Mouse (Mus musculus) cerebellum, postnatal 14 days (tissue): ENCODE results near the gene Plxdc1.
"Not testable (repeated sequence)": the region's sequence is repeated elsewhere in the genome, so short reads cannot be mapped to it uniquely, and the experiment has no call there.

Experiments used
- DNase-seq, 2 experiments: peaks; one replicate each; pipeline ENCODE4 v3.0.0; 2021; ENCODE audit warnings: mixed read lengths in 2 of 2

Plxdc1 gene

DNA sequence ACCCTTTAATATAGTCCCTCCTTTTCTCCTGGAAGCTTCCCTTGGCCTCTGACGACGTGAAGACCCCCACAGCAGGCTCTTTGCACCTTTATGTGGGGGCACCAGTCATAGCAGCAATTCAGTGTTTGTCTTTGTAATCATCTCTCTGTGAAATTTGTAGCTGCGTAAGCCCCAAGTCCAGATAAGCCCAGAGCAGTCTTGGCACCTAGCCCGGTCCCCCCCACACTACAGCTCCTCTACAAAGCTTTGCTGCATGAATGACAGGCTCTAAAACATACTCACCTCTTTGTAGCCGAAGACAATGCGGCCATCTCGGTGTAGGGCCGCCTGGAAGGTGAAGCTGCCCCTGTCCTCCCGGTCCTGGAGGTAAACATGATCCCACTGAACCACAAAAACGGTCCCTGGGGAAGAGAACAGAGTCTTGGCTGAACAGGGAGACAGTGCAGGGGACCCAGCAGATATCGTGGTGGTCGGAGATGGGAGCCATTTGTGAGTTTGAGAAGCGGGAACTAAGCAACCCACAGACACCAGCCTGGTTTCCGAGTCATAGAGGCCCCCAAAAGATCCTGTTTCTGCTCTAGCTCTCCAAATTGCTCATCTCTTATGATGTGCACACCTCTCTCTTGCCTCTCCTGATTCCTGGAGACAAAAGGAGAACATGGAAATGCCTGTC lies 31.6 kb downstream of the Plxdc1 start:
- no peak for DNase-seq

DNA sequence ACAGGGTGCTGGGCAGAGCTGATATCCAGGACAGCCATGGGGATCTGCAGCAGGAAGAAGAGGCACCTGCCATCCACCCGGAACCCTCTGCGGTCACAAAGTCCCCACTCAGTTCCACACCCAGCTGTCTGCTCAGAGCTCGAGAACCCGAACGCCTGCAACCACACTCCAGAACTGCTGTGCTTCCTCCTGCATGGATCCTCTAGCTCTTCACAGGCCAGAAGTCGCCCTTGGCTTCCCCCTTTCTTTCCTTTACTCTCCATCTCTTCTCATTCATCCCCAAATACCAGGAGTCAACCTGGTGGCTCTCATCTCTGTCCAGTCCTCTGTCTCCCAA lies 32.3 kb downstream of the Plxdc1 start:
- no peak for DNase-seq

DNA sequence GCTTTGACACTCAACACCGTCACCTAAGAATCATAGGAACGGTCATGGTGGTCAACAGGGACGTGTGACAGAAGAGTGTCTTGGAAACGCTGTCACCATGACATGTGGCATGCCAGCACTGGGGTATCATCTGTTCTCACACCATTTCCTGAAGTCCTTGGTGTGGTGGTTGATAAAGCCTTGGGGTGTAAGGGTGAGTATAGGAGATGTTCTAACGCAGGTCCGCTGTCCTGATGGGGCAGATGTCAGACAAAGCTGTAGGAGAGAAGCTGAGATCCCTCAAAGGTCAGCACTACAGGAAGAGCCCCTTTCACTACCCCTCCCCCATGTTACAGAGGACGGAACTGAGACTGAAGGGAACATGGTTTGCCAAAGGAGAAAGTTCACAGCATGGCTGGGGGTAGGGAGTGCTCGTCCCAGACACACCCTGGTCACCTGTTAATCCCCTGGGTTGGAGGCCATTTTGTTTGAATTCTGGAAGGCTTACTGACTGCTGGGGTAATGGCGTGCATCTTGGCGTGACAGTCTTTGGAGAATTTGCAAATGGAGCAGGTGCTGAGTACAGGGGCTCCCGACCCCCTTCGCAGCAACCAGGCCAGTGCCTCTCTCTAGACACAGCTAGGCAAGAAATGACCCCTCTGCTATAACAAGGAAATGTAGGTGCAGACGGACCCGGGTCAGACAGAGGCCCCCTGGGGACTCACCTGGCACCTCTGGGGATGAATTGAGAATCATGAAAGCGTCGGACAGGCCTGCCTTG lies 32.9 kb downstream of the Plxdc1 start:
- no peak for DNase-seq

DNA sequence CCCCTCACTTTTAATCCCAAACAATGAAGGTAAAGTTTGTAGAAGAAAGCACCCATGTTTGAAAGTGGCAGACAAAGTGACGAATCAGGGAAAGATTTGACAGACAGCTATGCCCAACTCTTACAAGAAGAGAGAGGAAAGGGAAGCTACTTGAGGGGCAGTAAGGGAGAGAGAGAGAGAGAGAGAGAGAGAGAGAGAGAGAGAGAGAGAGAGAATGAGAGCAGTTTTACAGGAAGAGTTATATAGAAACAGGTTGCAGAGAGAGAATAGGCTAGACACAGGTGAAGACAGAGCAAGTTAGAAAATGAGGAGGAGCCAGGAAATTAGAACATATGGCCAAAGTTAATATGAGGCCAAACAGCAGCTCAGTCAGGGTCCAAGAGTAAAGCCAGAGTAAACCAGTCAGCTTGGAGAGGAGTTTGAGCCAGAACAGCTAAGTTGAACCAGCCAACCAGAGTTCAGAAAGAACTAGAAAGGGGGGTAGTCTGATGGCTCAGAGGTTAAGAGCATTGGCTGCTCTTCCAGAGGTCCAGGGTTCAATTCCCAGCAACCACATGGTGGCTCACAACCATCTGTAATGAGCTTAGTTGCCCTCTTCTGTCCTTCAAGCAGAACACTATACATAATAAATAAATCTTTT lies 33.8 kb downstream of the Plxdc1 start:
- no peak for DNase-seq

DNA sequence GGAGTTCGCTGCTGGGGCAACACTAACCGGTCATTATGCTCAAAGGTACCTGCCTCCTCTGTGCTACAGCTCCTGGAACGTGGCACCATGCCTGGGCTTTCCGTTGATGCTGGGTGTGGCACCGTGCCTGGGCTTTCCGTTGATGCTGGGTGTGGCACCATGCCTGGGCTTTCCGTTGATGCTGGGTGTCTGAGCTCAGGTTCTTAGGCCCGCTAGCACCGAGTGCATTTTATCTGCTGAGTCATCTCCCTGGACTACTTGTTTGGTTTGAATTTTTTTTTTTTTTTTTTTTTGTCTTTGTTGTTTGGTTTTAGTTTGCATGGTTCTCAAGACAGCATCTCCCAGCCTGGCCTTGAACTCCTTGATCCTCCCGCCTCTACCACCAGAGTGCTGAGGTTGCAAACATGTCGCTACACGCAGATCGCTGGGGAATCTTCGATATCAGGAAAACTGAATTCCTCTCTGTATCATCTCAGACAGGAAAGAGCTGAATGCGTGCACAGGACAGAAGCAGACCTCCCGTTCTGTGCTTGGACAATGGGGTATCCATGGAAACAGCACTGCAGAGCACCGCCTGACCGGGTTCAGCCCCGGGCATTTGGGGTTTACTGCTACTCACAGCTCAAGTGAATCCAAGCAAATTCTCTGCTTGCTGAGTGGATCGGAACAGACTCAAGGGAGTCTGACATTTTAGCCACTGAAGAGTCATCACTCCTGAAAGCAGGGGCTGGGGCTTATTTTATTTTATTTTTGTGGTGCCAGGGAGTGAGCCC lies 36.4 kb downstream of the Plxdc1 start:
- DNase-seq: peak; percentile 71 to 82

DNA sequence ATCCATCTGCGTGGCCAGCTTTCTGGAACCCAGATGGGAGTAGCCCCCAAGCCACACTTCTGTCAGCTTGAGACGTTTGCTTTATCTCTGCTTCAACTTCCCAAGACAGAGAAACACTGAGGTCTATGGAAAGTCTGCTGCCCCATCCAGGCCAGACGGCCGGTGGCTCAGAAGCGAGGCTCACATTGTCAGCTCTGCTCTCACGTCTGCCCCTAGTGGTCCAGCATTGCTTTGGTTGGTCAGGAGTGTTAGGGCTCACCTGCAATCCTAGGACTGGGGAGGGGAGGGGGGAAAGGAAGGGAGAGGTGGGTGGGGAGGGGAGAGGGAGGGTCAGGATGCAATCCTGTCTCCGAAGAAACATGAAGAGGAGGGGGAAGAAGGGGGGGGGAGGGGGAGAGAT lies 38.8 kb downstream of the Plxdc1 start:
- peak; percentile 70 to 85 for DNase-seq

DNA sequence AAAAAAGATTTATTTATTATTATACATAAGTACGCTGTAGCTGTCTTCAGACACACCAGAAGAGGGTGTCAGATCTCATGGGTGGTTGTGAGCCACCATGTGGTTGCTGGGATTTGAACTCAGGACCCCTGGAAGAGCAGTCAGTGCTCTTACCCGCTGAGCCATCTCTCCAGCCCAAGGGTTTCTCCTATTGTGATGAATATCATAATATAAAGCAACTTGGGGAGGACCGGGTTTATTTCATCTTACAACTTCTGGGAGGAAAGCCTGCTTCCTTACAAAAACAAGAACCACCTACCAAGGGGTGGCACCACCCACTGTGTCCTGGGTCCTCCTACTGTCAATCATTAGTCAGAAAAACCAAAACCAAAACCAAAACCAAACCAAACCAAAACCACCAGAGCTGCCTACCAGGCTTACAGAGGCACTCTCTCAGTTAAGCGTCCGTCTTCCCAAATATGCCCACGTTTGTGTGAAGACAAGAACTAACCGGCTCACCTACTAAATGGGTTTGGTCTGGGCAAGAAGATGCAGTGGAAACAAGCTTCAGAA lies 40.4 kb downstream of the Plxdc1 start:
- DNase-seq: not testable (repeated sequence)

DNA sequence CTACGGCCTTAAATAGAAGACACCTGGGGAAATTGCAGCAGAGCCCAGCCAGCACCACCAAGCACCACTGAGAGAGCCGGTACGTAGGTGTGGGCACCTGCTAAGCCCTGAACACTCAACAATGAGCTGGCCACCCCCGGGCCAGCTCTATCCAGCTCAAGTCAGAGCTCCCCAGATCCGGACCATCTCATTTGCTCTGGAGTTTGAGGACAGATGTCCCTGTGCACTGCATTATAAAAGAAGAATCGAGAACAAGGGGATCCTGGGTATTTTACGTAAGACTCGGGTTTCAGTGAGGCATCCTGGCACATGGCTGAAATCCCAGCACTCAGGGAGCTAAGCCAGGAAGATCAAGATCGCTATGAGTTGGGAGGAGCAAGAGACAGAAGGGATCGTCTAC lies 41.2 kb downstream of the Plxdc1 start:
- no peak for DNase-seq

DNA sequence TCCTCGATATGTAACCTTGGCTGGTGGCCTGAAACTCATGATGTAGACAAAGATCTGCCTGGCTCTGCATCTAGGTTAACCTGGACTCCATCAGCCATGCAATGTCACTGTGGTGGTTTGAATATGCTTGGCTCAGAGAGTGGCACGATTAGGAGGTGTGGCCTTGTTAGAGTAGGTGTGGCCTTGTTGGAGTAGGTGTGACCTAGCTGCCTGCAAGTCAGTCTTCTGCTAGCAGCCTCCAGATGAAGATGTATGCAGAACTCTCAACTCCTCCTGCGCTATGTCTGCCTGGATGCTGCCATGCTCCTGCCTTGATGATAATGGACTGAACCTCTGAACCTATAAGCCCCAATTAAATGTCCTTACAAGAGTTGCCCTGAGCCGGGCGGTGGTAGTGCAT lies 43.0 kb downstream of the Plxdc1 start:
- DNase-seq: no peak

DNA sequence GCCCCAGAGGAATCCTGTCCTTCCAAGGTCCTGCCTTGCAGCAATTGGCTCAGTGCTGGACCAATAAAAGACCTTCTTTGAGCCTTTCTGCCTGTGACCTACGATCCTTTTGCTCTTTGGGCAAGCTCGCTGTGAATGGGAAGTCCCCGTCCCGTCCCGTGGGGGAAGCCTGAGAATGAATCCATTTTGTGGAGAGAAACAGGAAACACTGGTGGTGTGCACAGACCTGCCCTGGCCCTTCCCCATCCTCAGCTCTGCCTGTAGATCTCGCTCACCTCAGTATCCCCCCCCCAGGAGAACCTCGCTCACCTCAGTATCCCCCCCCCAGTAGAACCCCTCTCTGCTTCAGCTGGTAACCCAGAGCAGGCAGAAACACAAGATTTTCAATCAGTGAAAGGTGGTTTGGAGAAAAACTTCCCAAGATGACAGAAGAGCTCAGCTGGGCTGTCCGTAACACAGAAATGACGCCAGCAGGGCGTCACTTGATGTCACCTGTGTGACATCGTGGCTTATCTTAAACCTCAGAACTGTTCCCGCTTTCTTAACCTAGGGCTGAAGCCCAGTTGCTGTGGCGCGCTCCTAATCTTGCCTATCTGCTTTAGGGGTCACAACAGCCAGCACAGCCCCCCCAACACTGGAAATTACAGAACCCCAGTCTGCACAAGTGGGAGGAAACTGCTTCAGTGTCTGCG lies 43.7 kb downstream of the Plxdc1 start:
- DNase-seq: no peak

DNA sequence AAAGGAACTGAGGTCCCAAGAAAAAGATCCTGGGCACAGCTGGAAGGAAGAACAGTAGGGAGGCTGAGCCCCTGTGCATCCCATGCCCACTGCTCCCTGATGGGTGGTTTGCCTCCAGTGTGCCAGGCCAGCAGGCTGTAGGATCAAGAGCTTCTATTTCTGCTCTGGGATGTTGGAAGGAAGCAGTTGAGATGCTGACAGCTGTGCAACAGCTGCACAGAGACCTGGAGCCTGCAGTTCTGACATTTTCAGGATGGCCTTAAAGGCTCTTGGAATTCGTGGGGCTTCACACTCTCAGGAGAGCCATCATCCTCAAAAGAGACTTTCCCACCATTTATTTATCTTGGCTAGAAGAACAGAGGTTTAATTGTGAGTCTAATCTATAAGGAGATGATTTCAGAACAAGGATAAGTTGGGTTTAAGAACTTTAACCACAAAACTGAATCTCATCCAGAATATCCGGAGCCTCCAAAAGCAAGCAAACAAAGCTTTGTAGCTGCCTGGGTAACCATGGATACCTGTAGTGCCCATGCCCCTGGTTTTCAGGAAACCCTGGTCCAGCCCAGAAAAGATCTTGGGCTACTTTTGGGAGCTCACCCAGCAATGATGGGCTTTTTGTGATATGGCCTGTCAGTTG lies 48.7 kb downstream of the Plxdc1 start:
- no peak for DNase-seq

DNA sequence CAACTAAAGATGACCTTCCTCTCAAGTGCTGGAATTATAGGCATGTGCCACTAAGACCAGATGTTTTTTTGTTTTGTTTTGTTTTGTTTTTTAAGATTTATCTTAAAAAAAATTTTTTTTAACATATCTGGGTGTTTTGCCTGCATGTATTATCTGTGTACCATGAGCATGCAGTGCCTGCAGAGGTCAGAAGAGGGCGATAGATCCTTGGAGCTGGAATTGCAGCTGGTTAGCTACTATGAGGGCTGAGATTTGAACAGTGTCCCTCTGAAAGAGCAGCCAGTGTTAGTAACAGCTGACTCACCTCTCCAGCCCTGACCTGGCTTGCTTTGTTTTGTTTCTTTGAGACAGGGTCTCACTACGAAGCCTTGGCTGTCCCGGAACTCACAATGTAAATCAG lies 49.5 kb downstream of the Plxdc1 start:
- peak; percentile 45 to 70 for DNase-seq

DNA sequence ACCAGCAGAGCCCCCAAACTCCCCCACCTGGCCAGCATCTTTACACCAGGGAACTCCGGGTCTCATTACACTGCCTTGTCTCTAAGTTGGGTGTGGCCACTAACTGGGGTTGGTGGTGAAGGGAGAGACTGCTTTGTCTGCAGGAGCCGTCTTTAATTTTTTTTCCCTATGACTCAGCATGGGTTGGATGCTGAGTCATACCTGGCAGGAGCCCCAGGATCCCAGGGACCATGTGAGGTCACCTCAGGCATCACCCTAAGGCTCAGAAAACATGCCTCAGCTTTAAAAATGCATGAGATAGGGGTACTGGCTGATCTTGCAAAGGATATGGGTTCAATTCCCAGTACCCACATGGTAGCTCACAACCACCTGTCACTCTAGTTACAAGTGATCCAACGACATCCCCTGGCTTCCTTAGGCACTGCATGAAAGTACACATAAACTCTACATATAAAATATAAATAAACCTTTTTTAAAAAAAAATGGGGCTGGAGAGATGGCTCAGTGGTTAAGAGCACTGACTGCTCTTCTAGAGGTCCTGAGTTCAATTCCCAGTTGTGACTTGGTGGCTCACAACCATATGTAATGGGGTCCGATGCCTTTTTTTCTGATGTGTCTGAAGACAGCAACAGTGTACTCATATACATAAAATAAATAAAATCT lies 50.2 kb downstream of the Plxdc1 start:
- DNase-seq: no peak

DNA sequence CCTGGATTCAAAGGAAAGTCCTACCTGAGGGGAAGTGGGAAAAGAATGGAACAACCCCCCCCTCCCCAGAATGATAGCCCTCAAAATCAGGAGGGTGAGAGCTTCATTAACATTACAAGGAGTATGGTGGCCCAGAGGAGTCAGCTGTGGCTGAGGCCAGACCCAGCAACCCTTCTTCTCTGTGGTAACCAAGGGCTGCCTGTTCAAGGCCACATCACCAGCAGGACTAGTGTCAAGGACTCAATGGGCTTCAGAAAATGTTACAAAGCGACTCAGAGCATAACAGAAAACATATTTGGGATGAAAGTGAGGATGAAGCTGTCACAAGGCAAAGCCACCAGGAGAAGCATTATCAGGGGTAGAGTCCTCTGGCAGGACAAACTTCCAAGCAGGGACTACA lies 52.7 kb downstream of the Plxdc1 start:
- DNase-seq: no peak

DNA sequence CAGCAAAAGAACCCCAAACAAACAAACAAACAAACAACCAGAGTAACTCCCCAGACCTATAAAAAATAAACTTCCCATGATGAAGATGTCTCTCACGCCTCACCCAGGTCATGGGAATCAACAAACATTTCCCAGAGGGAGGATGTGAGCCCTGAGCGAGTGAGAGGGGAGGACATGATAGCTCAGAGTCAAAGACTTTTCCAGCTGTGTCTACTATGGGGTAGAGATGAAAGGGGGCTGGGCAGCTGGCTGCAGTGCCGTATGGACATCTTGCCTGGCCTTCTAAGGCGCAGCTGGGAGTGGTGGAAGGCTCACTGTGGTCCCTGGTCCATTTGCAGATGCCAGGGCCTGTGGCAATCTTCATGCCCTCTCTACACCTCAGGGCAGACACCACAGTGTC lies 57.3 kb downstream of the Plxdc1 start:
- no peak for DNase-seq

DNA sequence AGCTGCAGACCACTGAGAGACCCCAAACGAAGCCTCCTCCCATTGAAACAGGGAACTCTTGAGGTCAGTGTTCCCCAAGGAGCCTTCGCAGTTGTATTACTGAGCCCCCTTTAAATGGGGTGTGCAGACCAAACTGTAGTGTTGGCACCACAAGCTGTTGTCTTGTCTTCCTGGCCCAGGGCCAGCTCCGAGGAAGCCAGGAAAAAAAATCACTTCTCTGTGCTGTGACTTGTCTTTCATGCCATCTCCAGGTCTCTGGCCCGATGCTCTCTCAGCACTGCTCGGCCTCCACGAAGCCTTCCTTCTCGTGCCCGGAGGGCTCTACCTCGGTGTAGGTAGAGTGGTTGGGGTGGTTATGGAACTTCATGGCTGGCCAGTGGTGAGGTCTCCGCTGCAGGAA lies 62.0 kb downstream of the Plxdc1 start:
- peak; percentile 30 to 48 for DNase-seq

DNA sequence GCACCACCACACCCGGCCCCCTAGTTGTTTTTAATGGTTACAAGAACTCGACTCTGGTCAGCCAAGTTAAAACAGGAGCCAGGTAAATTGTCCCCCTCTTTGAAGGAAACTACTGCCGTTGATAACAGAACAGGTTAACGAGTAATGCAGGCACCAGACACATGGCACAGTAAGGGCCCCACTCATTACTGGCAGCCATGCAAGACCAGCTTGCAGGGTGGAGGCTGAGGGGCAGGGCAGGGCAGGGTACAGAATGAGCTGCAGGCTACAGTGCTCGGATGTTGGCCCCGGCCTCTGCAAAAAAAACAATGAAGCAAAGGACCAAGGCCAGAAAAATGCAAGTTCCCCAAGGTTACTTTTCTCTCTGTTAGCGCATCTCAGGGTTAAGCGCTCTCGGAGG lies 62.6 kb downstream of the Plxdc1 start:
- no peak for DNase-seq

DNA sequence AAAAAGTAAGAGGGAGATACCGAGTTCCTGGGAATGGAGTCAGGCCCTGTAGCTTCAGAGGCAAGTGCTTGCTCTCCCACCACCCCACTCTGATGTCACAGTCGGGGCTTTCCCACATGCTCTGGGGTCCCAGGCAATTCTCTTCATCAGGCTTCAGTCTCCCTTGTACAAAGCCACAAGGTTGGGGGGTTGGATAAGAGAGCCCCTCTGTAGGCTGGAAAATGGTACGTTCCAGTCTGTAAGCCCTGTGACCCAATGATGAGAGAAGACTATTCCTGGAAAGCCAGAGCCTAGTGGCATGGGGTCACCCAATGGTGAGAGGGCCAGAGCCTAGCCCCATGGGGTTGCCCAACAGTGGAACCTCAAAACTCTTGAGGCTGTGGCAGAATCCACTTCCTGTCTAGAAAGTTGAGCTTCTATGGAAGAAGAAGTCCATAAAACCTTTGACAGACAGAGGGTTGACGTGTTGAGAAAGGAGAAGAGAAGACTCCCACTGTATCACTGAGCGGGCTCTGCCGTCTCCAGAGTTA lies 70.2 kb downstream of the Plxdc1 start:
- no peak for DNase-seq

DNA sequence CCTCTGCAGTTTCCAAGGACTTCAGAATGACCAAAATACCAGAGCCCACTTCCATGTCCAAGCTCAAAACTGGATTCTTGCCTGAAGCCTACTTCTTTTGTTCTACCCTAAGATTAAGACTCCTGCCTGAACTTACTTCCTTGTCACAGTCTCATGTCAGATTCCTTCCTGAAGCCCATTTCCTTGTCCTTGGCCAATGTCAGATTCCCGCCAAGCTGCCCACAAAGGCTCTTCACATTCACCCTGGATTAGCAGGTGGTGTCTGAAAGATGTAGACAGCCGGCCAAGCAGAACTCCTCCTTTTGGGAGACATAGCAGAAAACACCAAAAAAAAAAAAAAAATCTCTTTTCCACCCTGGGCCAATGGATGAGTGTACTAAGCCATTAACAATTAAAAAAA lies 70.8 kb downstream of the Plxdc1 start:
- no peak for DNase-seq

DNA sequence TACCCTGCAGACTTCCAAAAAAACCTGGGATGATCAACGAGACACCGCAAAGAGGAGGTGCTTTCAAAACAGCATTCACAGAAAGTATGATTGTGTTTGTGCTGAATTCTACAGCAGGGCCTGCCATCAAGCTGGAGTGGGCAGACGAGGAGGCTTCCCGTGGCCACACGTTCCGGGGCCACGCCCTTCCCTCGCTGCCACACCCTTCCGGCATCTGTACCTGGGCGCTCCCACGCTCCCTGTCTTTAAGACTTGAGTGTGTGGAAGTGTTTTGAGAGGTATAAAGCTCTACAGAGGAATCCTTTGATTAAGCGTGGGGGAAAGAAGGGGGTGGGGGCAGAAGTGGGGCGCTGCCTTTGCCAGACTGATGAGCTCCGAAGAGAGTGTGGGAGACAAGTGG lies 73.1 kb downstream of the Plxdc1 start:
- DNase-seq: no peak

DNA sequence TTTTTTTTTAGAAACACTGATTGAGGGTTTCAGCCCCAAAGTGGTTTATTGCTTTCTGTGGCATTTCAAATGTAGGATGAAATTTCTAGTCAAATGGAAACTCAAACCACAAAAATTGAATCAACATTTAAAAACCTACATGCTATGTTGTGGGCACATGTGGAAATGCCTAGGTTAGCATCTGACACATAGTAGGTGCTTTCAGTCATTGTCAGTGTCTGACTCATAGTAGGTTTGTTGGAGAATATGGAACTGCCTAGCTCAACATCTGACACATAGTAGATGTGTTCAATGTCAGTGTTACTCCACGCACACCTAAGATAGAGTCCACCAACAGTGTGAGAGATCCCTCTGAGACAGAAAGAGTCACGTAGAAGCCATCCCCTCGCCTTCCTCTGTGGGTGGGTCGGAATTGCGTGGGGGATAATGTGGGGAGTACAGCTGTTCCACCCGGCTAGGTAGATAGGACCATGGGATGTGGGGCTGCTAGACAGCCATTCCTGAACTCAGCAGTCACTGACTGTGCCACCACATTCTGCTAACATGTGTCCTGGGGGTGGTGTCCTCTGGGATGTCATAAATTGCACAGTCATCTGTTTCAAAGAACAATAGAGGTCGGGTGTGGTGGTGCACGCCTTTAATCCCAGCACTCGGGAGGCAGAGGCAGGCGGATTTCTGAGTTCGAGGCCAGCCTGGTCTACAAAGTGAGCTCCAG lies 77.5 kb downstream of the Plxdc1 start:
- no peak for DNase-seq
